Mouse (Mus musculus) adrenal gland, adult (tissue): ENCODE measurements at regions not wholly inside any gene's neighbourhood (a gene's known extent, or its start where the extent isn't known, plus 50 kb on each side); places are given as distances from the start of the nearest gene placed in this dataset.

Experiments
- DNase-seq, 2 experiments: peaks; one replicate each; pipeline ENCODE4 v3.0.0; 2022 to 2023; ENCODE audit warnings: low spot score in 1 of 2; ENCODE audit not compliant: inconsistent age in 2 of 2

DNA sequence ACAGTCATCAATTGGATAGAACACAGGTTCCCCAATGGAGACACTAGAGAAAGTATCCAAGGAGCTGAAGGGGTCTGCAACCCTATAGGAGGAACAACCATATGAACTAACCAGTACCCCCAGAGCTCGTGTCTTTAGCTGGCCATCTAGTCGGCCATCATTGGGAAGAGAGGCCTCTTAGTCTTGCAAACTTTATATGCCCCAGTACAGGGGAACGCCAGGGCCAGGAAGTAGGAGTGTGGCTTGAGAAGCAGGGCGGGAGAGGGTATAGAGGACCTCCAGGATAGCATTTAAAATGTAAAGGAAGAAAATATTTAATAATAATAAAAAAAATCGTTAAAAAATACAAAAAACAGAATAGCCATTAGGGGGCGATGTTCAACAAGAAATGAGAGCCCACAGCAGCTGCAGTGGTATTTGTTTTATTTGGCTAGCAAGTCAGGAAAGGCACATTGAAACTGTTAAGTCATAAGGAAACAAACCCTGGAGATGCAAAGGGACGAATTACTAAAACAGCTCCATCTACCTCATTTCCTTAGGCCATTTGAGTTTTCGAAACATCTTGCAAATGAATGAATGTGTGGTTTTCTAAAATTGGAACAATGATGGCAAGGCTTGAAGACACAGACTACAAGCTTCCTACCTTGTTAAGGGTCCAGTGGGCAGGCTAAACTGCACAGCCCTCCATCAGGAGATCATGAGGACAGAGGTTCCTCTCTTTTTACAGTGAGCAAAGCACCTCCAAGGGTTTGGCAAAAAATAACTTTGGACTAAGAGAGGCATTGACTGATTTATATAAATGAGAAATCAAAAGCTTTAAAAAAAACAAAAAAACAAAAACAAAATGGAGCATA is 350.7 kb upstream of the Rasa1 start:
- peak in 1 of 2 experiments; percentile 24 for DNase-seq

GRCm38 (mm10) chr13:85629506-85630175 is 340.7 kb upstream of the Rasa1 start:
- peak in 1 of 2 experiments; percentile 59 for DNase-seq
